Mouse (Mus musculus): ENCODE data around the gene Gpr33. TPM values are rescaled to one million over a fixed set of nuclear protein-coding genes. Genes with fewer than 3 reads are reported as not detected.

Gpr33 gene
- total RNA-seq, 2 experiments from 2014 or later = not detected

GRCm38 (mm10) chr12:51983625-51984024 is 44.2 kb downstream of the Gpr33 start:
- no peak for TF ChIP-seq CTCF (IDR thresholded peaks at IDR 0.05)
- DNase-seq (ENCODE audit: extremely low spot score in 1 of 2, low spot score in 2 of 2) = no peak
- Histone ChIP-seq H3K4me3 (no peak overlapping the region), H3K27ac (no peak overlapping the region)
- intact Hi-C loops (cut with DNase I) = no loop called here

- H3K27ac ChIP-seq = no peak overlapping the region
- intact Hi-C loops (cut with DNase I) = no loop called here
- no peak for DNase-seq (ENCODE audit: extremely low spot score in 1 of 2, low spot score in 2 of 2)
- H3K4me3 ChIP-seq = no peak overlapping the region
- no peak for TF ChIP-seq CTCF (IDR thresholded peaks at IDR 0.05)
Measured at GRCm38 (mm10) chr12:51976531-51976930, 51.3 kb downstream of the Gpr33 start.

GRCm38 (mm10) chr12:51974381-51974780 is 53.5 kb downstream of the Gpr33 start:
- H3K4me3 ChIP-seq = no peak overlapping the region
- intact Hi-C loops (cut with DNase I) = no loop called here
- H3K27ac ChIP-seq = no peak overlapping the region
- TF ChIP-seq CTCF (IDR thresholded peaks at IDR 0.05) = no peak
- no peak for DNase-seq (ENCODE audit: extremely low spot score in 1 of 2, low spot score in 2 of 2)

Other genes with a start within 250 kb of the Gpr33 start
- 10 to 100 TPM; 81.2 to 88.4 TPM for gene Hectd1, start 198.5 kb downstream of the Gpr33 start, total RNA-seq (2021)
- gene Heatr5a, start 56.7 kb downstream of the Gpr33 start, total RNA-seq (2021) = 1 to 10 TPM; 7.5 to 8.9 TPM
- 10 to 100 TPM in 1 of 2 experiments, 1 to 10 TPM in 1; 8.5 to 12.2 TPM for gene Dtd2, start 21.6 kb downstream of the Gpr33 start, total RNA-seq (2021)
- gene Nubpl, start 69.7 kb upstream of the Gpr33 start, total RNA-seq (2021) = 1 to 10 TPM; 4.7 to 5.4 TPM